Mouse (Mus musculus) erythroblast, adult 5-6 weeks (primary cell): ENCODE data around the gene Ccdc117. TPM values are rescaled to one million over a fixed set of nuclear protein-coding genes. Genes with fewer than 3 reads are reported as not detected.
"Not testable (repeated sequence)": the region's sequence is repeated elsewhere in the genome, so short reads cannot be mapped to it uniquely, and the experiment has no call there.

Source experiments
- ATAC-seq: replicated peaks from 2 replicates; pipeline ENCODE4 v1.8.0; 2016; ENCODE audit warnings: moderate number of reproducible peaks, mild to moderate bottlenecking, moderate TSS enrichment, inconsistent platforms; ENCODE audit not compliant: poor library complexity, low FRiP score, severe bottlenecking
- total RNA-seq, 2 experiments: library from RNA; stranded (forward) in 1 of 2; stranded (reverse) in 1 of 2; fragments of 150-400 nt in 1 of 2; fragments of 200-764, 138-1000 nt in 1 of 2; gene quantifications; 2 replicates each; pipeline versions ENCODE4 v1.2.3 to v1.2.4; 2015 to 2017; ENCODE audit warnings: low replicate concordance in 2 of 2

Gene Ccdc117
- total RNA-seq, 2 experiments from 2014 or later = 2.7 to 10.4 TPM

DNA sequence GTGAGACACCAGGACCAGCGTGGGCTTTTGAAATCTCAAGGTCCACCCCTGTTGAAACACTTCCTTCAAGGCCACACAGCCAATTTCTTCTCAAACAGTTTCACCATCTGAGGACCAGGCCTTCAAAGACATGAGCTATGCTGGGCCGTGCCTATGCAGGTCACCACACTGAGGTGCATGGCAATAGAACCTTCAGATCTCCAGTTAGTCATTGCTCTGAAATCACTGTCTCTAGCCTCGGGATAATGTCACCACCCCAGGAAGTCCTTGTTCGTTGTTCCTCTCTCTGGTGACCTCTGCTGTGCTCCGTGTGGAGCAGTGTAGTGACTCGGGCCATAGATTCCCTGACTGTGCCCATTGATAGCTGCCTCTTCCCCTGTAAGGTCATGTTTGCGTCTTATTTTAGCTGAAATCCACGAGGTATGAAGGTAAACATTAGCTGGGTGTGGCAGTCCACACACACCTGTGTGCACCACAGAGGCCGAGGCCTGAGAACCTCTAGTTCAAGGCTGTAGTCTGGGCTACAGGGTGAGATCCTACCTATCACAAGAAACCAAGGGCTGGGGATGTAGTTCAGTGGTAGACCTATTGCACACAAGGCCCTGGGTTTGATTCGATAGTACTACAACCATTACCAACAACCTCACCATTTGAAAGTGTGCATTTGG is 50.9 kb downstream of the Ccdc117 start:
- no peak for ATAC-seq

DNA sequence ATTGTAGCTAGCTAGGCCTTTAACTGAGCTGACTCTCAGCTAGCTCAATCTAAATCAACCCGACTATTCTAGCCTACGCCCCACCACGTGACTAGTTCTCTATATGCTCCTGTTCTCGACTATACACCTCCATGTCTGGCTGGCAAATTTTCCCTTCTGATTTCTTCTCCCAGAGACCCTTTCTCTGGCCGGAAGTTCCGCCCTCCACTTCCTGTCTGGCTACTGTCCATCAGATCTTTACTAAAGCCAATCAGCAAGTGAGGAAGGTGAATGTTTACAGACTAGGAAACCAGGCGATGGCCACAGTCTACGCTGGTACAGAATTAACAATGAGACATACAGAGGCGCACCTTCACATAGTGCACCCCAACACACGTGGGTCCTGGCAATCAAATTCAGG is 52.6 kb downstream of the Ccdc117 start:
- not testable (repeated sequence) for ATAC-seq

DNA sequence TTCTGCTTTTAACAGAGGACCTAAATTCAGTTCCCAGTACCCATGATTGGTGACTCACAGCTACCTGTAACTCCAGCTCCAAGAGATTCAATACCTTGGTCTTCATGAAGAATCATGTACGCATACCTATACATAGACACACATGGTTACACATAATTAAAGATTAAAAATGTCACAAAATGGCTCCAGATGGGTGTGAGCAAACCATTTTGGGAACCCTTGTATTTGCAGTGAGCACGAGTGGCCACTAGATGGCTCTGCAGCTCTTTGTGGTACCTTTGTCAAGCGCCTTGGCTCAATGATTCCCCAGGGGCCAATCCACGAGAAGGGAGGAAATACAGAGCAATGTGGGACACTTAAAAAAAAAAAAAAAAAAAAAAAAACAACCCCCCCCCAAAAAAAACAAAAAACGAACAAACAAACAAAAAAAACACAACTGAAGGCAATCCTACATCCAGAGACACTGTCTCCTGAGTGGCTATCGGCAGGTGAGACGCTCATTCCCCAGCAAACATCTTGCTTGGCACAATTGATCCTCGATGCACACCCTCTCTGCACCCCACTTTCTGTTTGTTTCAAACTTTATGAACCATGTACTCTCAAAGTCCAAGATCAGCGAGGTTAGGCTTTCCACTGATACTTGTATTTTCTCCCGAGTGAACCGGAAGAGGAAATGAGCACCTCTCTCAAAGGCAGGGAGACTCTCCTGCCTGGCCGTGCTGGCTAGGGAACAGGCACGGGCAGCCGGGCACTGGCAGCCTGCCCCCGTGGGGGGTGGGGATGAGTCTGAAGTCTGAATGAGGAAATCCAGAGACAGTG is 56.6 kb downstream of the Ccdc117 start:
- ATAC-seq = peak; percentile 94

DNA sequence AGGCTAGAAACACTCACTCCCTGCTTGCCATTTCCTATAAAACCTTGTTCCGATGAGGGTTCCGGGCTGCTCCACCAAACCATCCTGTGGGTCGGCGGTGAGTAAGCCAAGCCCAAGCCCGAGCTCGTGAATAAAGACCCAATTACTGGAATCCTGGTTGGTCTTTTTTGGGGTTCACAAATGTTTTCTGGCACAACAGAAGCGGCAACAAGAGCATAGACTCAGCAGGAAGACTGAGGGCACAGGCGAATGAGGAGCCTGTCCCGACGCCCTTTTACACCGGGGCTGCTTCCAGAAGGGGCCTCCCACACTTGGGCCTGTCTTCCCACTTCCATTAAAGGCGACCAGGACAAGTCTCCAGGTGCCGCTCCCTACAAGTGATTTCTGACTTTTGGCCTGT is 59.4 kb downstream of the Ccdc117 start:
- ATAC-seq = no peak

Other genes with a start within 250 kb of the Ccdc117 start
- gene Znrf3, start 97.3 kb downstream of the Ccdc117 start, total RNA-seq (2015; ENCODE audit: low replicate concordance) = 0.96 TPM in 1 of 2 replicates, not detected in the other
- gene Znrf3, start 97.3 kb downstream of the Ccdc117 start, total RNA-seq (2017; ENCODE audit: low replicate concordance) = 0.14 and 0.34 TPM in 2 replicates
- 68.1 and 83.8 TPM in 2 replicates for gene Xbp1, start 21.5 kb downstream of the Ccdc117 start, total RNA-seq (2015; ENCODE audit: low replicate concordance)
- 42.5 and 50.8 TPM in 2 replicates for gene Xbp1, start 21.5 kb downstream of the Ccdc117 start, total RNA-seq (2017; ENCODE audit: low replicate concordance)
- 0.63 TPM in 1 of 2 replicates, not detected in the other for gene Ankrd36, start 27.5 kb upstream of the Ccdc117 start, total RNA-seq (2015; ENCODE audit: low replicate concordance)
- 4.6 TPM in 2 replicates for gene Ankrd36, start 27.5 kb upstream of the Ccdc117 start, total RNA-seq (2017; ENCODE audit: low replicate concordance)
- 16.5 and 28.1 TPM in 2 replicates for gene Mrps24, start 173.5 kb upstream of the Ccdc117 start, total RNA-seq (2015; ENCODE audit: low replicate concordance)
- 16.1 and 21.7 TPM in 2 replicates for gene Mrps24, start 173.5 kb upstream of the Ccdc117 start, total RNA-seq (2017; ENCODE audit: low replicate concordance)
- gene Urgcp, start 220.2 kb upstream of the Ccdc117 start, total RNA-seq (2015; ENCODE audit: low replicate concordance) = 0.19 and 2.3 TPM in 2 replicates
- 1.2 and 3.2 TPM in 2 replicates for gene Urgcp, start 220.2 kb upstream of the Ccdc117 start, total RNA-seq (2017; ENCODE audit: low replicate concordance)
- 14.4 and 17.1 TPM in 2 replicates for gene Dbnl, start 246.3 kb upstream of the Ccdc117 start, total RNA-seq (2015; ENCODE audit: low replicate concordance)
- 26.0 and 32.9 TPM in 2 replicates for gene Dbnl, start 246.3 kb upstream of the Ccdc117 start, total RNA-seq (2017; ENCODE audit: low replicate concordance)